Mouse (Mus musculus) adrenal gland, postnatal 10 days (tissue): ENCODE results near the gene Gas6. TPM values are rescaled to one million over a fixed set of nuclear protein-coding genes. Genes with fewer than 3 reads are reported as not detected.

Source experiments
- DNase-seq: peaks from one replicate; pipeline ENCODE4 v3.0.0; 2021; ENCODE audit warnings: mixed read lengths
- total RNA-seq, 2 experiments: library from RNA; stranded (reverse); gene quantifications; 2 replicates each; pipeline ENCODE4 v1.2.3; 2021

Gene Gas6
- total RNA-seq, 2 experiments from 2014 or later = 98.1 to 99.0 TPM

DNA sequence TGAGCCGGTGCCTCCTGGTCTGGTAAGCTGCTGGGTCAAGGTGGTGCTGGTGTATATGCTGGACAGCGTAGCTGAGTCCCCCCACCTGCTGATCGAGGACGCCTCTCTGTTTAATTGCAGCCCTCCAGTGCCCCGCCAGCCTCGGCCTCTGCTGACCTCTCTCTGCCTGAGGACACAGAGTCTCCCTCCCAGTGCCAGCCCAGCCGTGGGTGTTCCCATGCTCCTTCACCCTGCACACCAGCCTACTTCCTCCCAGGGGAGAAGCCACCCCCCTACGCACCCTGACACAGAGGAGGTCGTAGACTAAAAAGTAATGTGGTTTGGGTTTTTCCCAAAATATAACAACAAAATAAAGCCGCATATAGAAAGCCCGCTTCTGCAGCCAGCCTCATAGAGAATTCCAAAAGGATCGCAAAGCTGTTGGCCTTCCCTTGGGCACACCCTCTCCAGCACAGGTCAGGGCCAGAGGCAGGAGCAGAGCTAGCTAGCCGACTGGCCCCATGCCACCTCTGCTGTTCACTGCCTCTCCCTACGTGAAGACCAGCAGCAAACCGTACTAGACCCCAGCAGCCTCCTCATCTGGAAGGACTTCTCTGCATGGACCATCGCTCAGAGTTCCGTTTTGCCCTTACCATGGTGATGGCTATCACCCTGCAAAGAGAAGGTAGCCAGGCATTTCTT, 33.1 kb downstream of the Gas6 start:
- peak; percentile 66 for DNase-seq

DNA sequence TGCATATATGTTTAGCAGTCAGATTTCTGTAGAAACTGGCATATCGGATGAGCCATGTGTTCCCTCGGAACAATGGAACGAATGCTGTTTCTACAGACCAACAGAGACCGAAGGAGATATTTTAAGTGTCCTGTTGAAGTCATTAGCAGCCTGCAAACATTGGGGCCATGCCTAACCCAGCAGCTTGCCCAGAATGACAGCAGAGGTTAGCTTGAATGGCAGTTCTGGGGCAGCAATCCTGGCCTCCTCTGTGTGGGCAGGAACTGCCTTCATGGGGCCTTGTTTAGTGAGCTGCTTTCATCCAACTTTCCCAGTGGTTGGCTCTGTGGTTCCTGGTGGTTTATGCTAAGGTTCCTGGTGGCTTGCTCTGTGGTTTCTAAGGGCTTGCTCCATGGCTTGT, 34.9 kb downstream of the Gas6 start:
- no peak for DNase-seq

DNA sequence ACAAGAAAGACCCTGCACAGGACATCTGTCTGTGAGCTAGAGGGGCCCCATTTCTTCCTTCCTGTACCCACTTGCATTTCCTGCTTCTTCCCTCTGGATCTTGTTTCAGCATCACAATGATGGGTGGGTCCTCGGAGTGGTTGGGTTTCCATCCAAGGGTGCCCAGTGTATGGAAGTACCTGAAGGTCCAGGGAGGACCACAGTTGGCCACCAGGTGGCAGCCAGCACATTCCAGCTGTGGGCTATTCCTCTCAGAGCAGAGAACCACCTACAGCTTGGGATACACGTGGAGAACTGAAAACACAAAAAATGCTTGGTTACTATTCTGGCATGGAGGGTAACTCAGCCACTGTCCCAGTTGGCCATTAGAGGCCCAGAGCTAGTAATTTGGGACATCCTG, 39.0 kb downstream of the Gas6 start:
- peak; percentile 82 for DNase-seq

DNA sequence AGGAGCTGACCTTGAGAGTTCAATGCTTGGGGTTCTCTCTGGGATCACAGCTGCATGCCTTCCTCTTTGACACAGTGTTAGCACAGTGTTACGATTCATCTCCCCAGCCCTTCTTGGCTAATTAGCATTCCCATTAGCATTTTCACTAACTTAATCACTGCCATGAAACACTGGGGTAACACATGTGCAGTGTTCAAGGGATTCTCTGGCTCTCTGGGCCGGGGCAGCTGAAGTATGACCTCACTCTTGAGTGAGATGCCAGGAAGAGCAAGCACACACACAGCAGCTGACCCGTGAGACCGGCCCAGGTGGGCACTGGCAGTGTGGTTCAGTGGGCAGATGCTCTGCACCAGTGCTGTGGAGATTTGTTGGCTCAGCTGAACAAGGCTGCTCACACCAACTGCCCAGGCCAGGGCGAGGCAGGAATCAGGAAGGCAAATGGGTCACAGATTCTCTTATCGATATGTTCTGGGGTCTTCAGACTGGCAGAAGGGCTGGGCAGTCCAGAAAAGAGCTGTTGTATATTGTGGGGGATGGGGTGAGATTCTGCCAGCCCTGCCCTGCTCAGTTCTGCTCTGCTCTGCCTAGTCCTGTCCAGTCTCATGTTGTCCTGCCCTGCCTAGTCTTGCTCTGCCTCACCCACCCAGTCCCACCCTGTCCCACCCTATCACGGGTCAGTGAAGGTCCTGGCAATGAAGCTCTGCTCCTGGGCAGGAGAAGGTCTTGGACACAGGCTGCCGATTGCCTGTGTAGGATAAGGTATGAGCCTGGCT, 39.8 kb downstream of the Gas6 start:
- no peak for DNase-seq

DNA sequence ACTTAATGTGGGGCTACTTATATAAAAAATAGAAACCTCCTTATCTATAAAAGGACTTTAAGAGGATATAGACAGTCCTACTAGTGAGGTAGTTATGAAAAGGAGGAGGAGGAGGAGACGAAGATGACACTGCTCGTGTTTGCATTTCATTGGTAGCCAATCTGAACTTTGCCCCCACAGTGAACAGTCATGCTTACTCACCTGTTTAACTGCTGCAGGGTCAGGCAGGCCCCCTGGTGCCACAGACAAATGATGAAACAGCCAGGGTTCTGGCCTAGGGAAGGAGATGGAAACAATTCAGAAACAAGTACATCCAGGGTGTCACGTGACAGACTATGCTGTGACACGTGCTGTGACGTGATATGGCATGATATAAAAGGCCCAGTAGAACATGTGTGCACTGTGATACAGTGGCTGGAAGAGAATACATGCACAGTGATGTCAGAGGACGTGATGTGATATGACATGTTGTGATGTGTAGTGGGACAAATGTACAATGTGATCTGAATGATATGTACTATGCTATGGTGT, 42.5 kb downstream of the Gas6 start:
- no peak for DNase-seq

DNA sequence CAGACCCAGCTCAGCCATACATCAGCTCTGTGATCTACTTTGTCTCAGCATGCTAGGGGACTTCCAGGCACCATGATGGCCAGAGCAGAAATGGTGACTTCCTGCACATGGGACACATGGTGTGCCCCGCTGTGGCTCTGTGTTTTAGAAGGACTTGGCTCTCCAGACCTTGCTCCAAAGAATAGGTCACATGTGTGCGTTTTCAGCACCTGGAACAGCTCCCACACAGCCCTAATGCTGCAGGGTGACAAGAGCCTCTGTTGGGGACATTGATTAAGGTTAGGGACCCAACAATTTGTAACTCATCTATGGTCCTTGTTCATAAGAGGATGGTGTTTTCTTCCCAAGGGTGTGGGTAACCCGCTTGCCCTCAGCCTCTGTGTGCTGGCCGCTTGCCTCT, 46.1 kb downstream of the Gas6 start:
- peak; percentile 78 for DNase-seq

DNA sequence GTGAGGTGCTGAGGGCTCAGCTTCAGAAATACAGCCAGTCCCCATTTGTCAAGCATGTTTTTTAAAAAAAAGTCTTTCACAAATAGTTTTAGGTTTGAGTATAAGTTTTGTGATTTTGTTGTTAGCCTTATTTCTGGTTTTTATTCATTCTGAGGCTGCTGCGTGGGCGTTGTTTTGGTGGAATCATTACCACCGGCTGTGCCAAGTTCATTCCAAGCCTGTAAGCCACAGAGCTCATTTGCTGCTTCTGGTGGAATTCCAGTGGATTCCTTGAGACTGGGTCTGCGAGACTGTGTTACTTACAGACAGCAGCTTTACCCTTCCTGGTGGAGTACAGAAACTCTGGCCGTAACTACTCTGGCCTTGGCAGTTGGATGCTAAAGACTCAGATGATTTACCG, 47.8 kb downstream of the Gas6 start:
- no peak for DNase-seq

DNA sequence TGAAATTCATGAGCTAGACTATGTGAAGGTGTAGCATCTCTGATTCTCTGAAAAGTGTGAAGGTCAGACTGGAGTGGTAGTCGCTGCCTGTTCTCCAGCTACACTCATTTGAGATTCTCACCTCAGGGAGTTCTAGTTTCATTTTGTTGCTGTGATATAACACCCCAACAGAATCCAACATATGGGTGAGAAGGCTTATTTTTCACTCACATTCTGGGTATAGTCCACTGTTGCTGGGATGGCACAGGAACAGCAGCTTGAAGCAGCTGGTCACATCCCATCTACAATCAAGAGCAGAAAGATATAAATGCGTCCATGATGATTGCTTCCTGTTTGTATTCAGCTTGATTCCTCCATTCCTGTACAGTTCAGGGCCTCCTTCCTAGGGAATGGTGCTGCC, 52.1 kb downstream of the Gas6 start:
- no peak for DNase-seq

DNA sequence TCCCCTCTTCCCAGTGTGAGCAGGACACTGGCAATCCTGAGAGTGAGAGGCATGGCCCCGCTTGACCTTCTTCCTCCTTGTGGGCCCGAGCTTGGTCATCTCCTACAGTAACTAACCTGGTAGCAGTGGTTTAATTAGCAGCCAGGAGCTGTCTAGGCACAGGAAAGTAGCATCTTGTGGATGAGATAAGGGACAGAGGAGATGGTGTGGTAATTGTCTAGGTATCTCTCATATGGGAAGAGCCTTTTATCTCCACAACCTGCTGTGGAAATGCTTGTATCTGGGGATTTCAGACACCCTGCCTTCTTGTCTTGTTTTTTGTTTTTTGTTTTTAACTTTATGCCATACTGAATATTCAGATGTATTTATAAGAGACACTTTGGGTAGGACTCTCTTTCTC, 56.8 kb downstream of the Gas6 start:
- no peak for DNase-seq

DNA sequence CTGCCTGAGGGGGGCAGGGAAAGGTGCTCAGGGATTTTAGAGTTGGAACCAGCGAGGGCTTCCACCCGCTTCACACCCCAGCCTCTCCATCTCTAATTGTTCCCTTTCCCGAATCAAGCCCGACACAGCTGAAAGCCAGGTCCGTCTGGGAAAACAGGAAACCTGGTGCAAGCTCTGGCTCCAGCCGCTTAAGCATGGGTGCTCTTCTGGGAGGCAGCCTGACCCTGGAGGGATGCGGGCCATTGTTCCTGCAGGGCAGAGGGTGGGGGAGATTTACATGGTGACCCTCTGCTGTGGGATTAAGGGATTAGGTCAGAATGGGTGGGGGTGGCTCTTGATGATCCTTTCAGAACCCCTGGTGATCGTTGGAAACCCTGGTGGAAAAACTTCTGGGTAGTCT, 58.2 kb downstream of the Gas6 start:
- DNase-seq = no peak

DNA sequence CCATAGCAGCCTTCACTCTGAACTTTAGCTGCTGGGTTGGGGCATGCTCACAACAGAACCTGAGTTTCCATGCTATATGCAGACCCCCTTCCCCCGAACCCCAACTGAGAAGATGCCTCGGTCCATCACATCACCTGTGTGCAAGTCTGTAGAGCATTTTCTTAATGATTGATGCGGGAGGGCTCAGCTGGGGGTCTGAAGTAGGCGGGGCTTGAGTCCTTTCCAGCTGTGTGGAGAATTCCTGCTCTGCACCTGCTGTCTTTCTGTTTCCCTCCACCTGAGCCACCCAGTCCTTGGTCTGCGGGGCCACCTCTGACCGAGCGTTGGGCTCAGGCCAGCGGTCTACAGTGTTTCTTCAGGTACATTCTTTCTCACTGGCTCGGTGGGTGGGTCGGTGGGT, 59.4 kb downstream of the Gas6 start, which contains the start of gene Tmem255b:
Gene Tmem255b, plus strand, starts transcription at position 301 of the 400 bp plus-strand sequence.
- no peak for DNase-seq

DNA sequence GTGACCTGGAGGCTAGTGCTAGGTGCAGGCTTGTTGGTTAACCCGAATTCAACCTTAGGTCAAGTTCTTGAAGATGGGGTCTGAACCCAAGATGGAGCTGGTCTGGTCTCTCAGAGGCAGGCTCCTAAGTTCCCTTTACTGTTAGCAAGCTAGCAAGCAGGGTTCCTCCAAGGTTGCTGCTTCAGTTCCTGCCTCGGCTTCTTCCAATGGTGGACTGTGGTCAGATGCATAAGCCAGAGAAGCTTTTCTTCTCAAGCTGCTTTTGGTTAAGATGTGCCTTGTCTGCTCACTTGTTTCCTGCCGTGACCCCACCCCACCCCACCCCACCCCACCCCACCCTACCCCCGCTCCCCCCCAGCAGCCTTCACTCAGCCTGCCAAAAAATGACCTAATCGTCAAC, 61.2 kb downstream of the Gas6 start:
- DNase-seq = no peak

DNA sequence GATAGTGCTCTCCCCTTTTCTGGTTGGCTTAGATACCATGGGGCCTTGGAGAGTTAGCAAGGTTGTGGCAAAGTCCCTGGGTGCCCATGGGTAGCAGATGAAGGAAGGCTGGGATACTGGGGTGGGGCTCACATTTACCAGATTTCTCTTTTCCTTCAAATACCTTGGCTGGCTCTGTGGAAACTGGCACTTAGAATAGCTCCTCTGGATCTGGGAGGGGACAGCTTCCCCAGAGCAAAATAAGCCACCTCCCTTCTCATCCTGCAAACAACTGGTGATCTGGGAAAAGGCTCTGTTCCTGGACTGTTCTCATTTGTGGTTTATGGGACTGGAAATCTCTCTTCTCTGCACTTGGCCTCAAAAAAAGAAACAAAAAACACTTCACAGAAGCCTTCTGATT, 63.4 kb downstream of the Gas6 start:
- DNase-seq = no peak

DNA sequence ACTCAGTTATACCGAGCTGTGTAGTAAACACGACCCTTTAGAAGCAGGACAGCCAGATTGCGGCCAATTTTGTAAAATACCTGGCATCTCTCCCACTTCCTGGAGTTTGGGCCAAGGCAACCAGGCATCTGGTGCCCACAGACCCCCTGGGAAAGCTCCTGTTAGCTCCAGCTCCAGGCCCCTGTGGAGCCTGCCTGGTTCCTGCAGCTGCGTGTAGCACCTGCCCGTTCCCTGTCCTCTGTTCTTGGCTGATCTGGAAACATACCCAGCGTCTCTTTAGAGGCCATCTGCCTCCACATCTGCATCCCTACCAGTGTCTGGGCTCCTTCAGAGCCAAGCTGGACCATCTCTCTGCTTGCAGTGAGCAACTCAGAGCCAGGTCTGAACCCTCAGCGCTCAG, 63.9 kb downstream of the Gas6 start:
- DNase-seq = no peak

DNA sequence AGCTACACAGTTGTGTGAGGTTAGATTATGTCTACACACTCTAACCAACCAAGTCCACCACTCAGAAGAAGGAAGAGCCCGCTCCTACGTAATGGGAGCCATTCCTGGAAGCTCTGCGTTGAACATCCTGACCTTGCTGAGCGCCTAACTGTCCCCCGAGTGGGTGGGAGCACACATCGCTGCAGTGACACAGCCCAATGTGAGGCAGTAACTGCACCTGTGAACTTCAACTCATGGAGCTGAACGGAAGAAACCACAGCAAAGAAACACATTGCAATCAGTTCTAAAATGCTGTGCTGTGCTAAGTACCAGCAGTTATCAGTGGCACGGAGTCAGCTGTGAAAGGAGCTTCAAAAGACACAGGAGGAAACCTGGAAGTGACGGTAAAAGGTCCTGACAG, 66.1 kb downstream of the Gas6 start:
- no peak for DNase-seq

DNA sequence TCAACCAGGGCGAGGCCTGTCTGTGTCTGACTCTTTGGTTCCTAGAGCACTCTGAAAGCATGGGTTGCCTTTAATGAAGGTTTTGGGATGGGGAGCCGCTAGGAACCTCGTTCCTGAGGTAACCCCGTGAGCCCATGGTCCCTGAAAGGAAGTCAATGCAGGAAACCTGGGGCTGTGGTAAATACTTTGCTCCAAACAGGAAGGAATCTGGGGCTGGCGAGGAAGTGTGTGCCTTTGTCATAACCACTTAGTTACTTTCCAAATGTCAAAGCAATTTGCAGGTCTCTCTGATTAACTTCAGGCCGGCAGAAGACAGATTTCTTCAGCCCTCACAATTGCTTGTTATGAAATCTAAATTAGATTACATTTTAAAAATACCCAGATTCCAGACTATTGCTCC, 66.9 kb downstream of the Gas6 start:
- DNase-seq = no peak

DNA sequence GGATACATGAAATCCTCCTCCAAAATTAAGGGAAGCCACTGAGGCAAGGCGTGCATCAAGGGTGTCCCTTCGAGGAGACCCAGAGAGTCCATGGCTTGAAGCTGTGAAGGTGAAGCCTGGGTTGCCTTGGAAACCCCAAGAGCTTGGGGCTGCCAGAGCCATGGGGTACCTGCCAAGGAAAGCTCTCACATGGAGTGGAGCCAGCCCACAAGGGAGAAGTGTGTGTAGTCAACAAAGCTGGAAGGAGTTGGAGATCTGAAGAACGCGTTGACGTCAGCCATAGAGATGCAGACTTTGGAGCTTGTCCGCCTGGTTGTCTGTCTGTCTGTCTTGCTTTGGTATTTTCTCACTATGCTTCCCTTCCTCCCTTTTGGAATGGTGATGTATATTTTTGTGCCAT, 73.3 kb downstream of the Gas6 start:
- peak; percentile 70 for DNase-seq

DNA sequence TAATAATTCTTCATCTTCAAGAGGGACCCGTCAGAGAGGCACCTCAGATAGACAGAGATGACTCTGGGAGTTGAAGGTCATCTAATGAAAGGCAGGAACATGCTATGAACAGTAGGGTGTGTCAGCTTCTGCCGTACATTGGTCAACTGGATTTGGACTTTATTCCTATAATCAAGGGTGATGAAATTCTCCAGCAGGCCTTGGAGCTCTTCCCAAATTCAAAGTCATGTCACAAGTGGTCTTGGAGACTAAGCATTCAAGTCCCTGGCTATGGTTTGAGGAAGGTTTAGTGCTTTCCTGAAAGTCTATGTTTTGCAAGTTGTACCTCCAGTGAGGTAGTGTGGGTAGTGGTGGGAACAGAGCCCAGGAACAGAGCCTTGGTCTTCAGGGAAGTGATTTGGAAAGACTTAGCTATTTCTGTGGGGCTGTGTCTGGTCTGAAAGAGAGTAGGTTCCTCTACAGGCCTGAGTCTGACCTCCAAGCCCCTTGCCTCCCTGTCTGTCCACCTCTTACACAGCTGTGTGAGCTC, 75.1 kb downstream of the Gas6 start:
- DNase-seq = peak; percentile 29

DNA sequence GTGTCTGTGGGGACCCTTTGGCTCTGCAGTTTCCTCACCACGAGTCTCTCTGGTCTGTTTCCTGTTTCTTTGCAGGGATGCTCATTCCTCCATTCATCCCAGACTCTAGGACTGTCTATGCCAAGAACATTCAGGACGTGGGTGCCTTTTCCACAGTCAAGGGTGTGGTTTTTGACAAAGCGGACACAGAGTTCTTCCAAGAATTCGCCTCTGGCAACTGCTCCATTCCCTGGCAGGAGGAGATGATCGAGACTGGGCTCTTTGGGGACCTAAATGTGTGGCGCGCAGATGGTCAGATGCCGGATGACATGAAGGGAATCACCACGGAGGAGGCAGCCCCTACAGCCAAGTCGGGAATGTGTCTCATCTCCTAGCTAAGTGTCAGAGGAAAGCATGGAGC, 78.4 kb downstream of the Gas6 start:
- no peak for DNase-seq
